Mouse (Mus musculus) forebrain, embryonic 10.5 days (tissue): ENCODE measurements around the gene Chmp2a. TPM values are rescaled to one million over a fixed set of nuclear protein-coding genes. Genes with fewer than 3 reads are reported as not detected.

Experiments
- DNase-seq: peaks from one replicate; pipeline ENCODE4 v3.0.0-alpha.2; 2017; ENCODE audit warnings: low spot score; ENCODE audit errors: extremely low spot score
- H3K27ac ChIP-seq: fragments of 300-500 bp; sonication (generic); 2 replicates; pipeline ENCODE4 v1.5.1; 2016; ENCODE audit warnings: mild to moderate bottlenecking
- H3K27me3 ChIP-seq: fragments of 300-500 bp; sonication (generic); 2 replicates; pipeline ENCODE4 v1.6.1; 2016; ENCODE audit warnings: mild to moderate bottlenecking; ENCODE audit not compliant: poor library complexity, severe bottlenecking
- H3K36me3 ChIP-seq: fragments of 300-500 bp; sonication (generic); replicated peaks from 2 replicates; pipeline ENCODE4 v1.6.1; 2016; ENCODE audit warnings: mild to moderate bottlenecking, moderate library complexity
- H3K4me1 ChIP-seq: fragments of 300-500 bp; sonication (generic); 2 replicates; pipeline ENCODE4 v1.6.1; 2016
- H3K4me3 ChIP-seq: fragments of 300-500 bp; sonication (generic); 2 replicates; pipeline ENCODE4 v1.5.1; 2016; ENCODE audit warnings: mild to moderate bottlenecking, moderate library complexity
- H3K9me3 ChIP-seq: fragments of 300-500 bp; sonication (generic); 2 replicates; pipeline ENCODE4 v1.6.1; 2016; ENCODE audit warnings: mild to moderate bottlenecking, moderate library complexity
- WGBS: fragments of 180-500 bp; shearing (Covaris S2); methylation state at CpG from one replicate; pipeline ENCODE4 v1.1.7; 2016; 5-methylcytosine and 5-hydroxymethylcytosine counted together
- polyA plus RNA-seq: library from polyadenylated mRNA; unstranded; fragments of >200 nt; fragmentation: Nextera tagmentation; extraction: Ambion mirVana; gene quantifications from 2 replicates; pipeline ENCODE4 v1.2.1, GENCODE M21; 2016

Gene Chmp2a
- polyA plus RNA-seq, 1 experiment from 2014 or later, result 102 TPM

- H3K4me3 ChIP-seq, result no peak overlapping the region
- no peak for DNase-seq
Measured at GRCm38 (mm10) chr7:12985724-12986123, 48.9 kb downstream of the Chmp2a start.

More at GRCm38 (mm10) chr7:12985724-12986123, 48.9 kb downstream of the Chmp2a start:
- no peak overlapping the region for H3K27ac ChIP-seq
- peaks cover 15% of the 10 kb centered on the region for H3K36me3 ChIP-seq
- no peaks in the 10 kb centered on the region for H3K4me1 ChIP-seq
- no peaks in the 10 kb centered on the region for H3K9me3 ChIP-seq
- WGBS, result 85% methylated on average over 1 of the region's 1 CpGs
- H3K27me3 ChIP-seq, result no peaks in the 10 kb centered on the region

Other genes starting within 250 kb of the Chmp2a start
- 12.3 and 13.2 TPM in 2 replicates for gene Zscan18, start 231.2 kb downstream of the Chmp2a start, polyA plus RNA-seq
- gene Zfp329, start 215.9 kb downstream of the Chmp2a start, polyA plus RNA-seq, result 17.8 and 18.4 TPM in 2 replicates
- gene Zfp110, start 200.0 kb downstream of the Chmp2a start, polyA plus RNA-seq, result 28.7 and 30.1 TPM in 2 replicates
- 4.4 and 5.1 TPM in 2 replicates for gene Zfp128, start 153.6 kb downstream of the Chmp2a start, polyA plus RNA-seq
- gene Zscan22, start 137.0 kb downstream of the Chmp2a start, polyA plus RNA-seq, result 18.5 and 19.8 TPM in 2 replicates
- gene Rps5, start 112.5 kb downstream of the Chmp2a start, polyA plus RNA-seq, result 1,023 and 1,050 TPM in 2 replicates
- 0.55 and 1.0 TPM in 2 replicates for gene Rnf225, start 107.4 kb downstream of the Chmp2a start, polyA plus RNA-seq
- gene Zfp324, start 69.0 kb downstream of the Chmp2a start, polyA plus RNA-seq, result 10.5 and 11.1 TPM in 2 replicates
- gene Zfp446, start 57.0 kb downstream of the Chmp2a start, polyA plus RNA-seq, result 16.5 and 17.7 TPM in 2 replicates
- not detected in 2 replicates for gene Slc27a5, start 36.6 kb downstream of the Chmp2a start, polyA plus RNA-seq
- 415 and 417 TPM in 2 replicates for gene Trim28, start 35.7 kb downstream of the Chmp2a start, polyA plus RNA-seq
- 29.7 and 30.7 TPM in 2 replicates for gene Zbtb45, start 24.8 kb downstream of the Chmp2a start, polyA plus RNA-seq
- gene Ube2m, start 3.5 kb upstream of the Chmp2a start, polyA plus RNA-seq, result 82.9 and 88.7 TPM in 2 replicates
- 3.9 and 4.3 TPM in 2 replicates for gene Mzf1, start 20.0 kb upstream of the Chmp2a start, polyA plus RNA-seq
- gene Vmn1r85, start 60.4 kb upstream of the Chmp2a start, polyA plus RNA-seq, result not detected in 2 replicates
- gene Vmn1r86, start 85.1 kb upstream of the Chmp2a start, polyA plus RNA-seq, result not detected in 2 replicates
- not detected in 2 replicates for gene Vmn1r87, start 105.3 kb upstream of the Chmp2a start, polyA plus RNA-seq
- not detected in 2 replicates for gene Vmn1r88, start 124.8 kb upstream of the Chmp2a start, polyA plus RNA-seq
- not detected in 2 replicates for gene Vmn1r89, start 178.2 kb upstream of the Chmp2a start, polyA plus RNA-seq
- gene Lig1, start 242.5 kb upstream of the Chmp2a start, polyA plus RNA-seq, result 189 TPM in 2 replicates
- gene Zswim9, start 243.9 kb upstream of the Chmp2a start, polyA plus RNA-seq, result 10.3 and 10.8 TPM in 2 replicates